Mouse (Mus musculus) c-Kit-positive CD71-positive TER-119-positive erythroid progenitor cells, embryonic 14.5 days (primary cell): ENCODE measurements around the gene Adarb1.

ENCODE experiments used
- DNase-seq: peaks from one replicate; pipeline ENCODE4 v3.0.0-alpha.2; 2013; ENCODE audit warnings: low spot score

Gene Adarb1

GRCm38 (mm10) chr10:77418138-77418537, at the start of gene Adarb1:
Gene Adarb1, minus strand, starts transcription at chr10:77418270.
- DNase-seq, result peak; percentile 66

- no peak for DNase-seq
These were observed 49.3 kb upstream of the Adarb1 start for GRCm38 (mm10) chr10:77467407-77467806.

- DNase-seq, result no peak
These were observed 47.8 kb upstream of the Adarb1 start for GRCm38 (mm10) chr10:77465902-77466301.

GRCm38 (mm10) chr10:77464181-77464936, 46.3 kb upstream of the Adarb1 start:
- peak; percentile 17 for DNase-seq

GRCm38 (mm10) chr10:77461161-77461560, 43.1 kb upstream of the Adarb1 start:
- no peak for DNase-seq

GRCm38 (mm10) chr10:77457701-77458100, 39.6 kb upstream of the Adarb1 start:
- DNase-seq, result no peak

- no peak for DNase-seq
These were observed 38.4 kb upstream of the Adarb1 start for GRCm38 (mm10) chr10:77456507-77456906.

- DNase-seq, result no peak
These were observed 37.4 kb upstream of the Adarb1 start for GRCm38 (mm10) chr10:77455251-77456010.

GRCm38 (mm10) chr10:77454795-77455194, 36.7 kb upstream of the Adarb1 start:
- DNase-seq, result no peak

GRCm38 (mm10) chr10:77451822-77452221, 33.8 kb upstream of the Adarb1 start:
- no peak for DNase-seq

- DNase-seq, result no peak
These were observed 32.0 kb upstream of the Adarb1 start for GRCm38 (mm10) chr10:77450159-77450464.

GRCm38 (mm10) chr10:77449315-77450158, 31.5 kb upstream of the Adarb1 start:
- no peak for DNase-seq

GRCm38 (mm10) chr10:77448698-77449247, 30.7 kb upstream of the Adarb1 start:
- no peak for DNase-seq

- DNase-seq, result no peak
These were observed 30.1 kb upstream of the Adarb1 start for GRCm38 (mm10) chr10:77448209-77448608.

- DNase-seq, result no peak
These were observed 29.7 kb upstream of the Adarb1 start for GRCm38 (mm10) chr10:77447755-77448154.

GRCm38 (mm10) chr10:77442250-77442649, 24.2 kb upstream of the Adarb1 start:
- DNase-seq, result no peak

GRCm38 (mm10) chr10:77441812-77442211, 23.7 kb upstream of the Adarb1 start:
- no peak for DNase-seq

- DNase-seq, result no peak
These were observed 23.0 kb upstream of the Adarb1 start for GRCm38 (mm10) chr10:77440841-77441755.

GRCm38 (mm10) chr10:77440286-77440685, 22.2 kb upstream of the Adarb1 start:
- DNase-seq, result no peak

GRCm38 (mm10) chr10:77439026-77439425, 21.0 kb upstream of the Adarb1 start:
- no peak for DNase-seq

GRCm38 (mm10) chr10:77438021-77438420, 20.0 kb upstream of the Adarb1 start:
- no peak for DNase-seq
